Mouse (Mus musculus) lung, adult 2 months (tissue): ENCODE results near the gene Cox10. TPM values are rescaled to one million over a fixed set of nuclear protein-coding genes. Genes with fewer than 3 reads are reported as not detected.
A peak's percentile ranks its signal among the peaks of the same experiment; 100 is the strongest.
"Not testable (repeated sequence)": the region's sequence is repeated elsewhere in the genome, so short reads cannot be mapped to it uniquely, and the experiment has no call there.

Experiments
- DNase-seq: peaks from one replicate; pipeline ENCODE4 v3.0.0; 2022
- H3K4me1 ChIP-seq: fragments of 200-500 bp; 2 replicates; pipeline ENCODE4 v1.6.1; 2011; ENCODE audit warnings: low read length; ENCODE audit not compliant: control insufficient read depth, insufficient read depth
- H3K4me3 ChIP-seq: fragments of 200-500 bp; replicated peaks from 2 replicates; pipeline ENCODE3; 2011; ENCODE audit warnings: low read depth, mild to moderate bottlenecking, control low read depth, low read length; ENCODE audit errors: extremely low read depth
- CTCF ChIP-seq: fragments of 200-500 bp; IDR thresholded peaks from 2 replicates; pipeline ENCODE4 v1.5.1; 2011; ENCODE audit warnings: mild to moderate bottlenecking, low read length, control low read depth; ENCODE audit not compliant: insufficient read depth
- POLR2A ChIP-seq: fragments of 200-500 bp; IDR thresholded peaks from 2 replicates; pipeline ENCODE4 v1.6.1; 2011; ENCODE audit warnings: low read depth, mild to moderate bottlenecking, control low read depth, low read length, borderline replicate concordance; ENCODE audit errors: extremely low read depth
- WGBS: fragments of 180-500 bp; shearing (Covaris S2); methylation state at CpG from one replicate; pipeline ENCODE4 v1.1.7; 2018; 5-methylcytosine and 5-hydroxymethylcytosine counted together
- polyA plus RNA-seq: library from polyadenylated mRNA; depleted of rRNA; stranded (reverse); fragments of >200 nt; gene quantifications from 2 replicates; pipeline ENCODE4 v1.2.3, GENCODE M21; 2012; rRNA removed

The Cox10 gene
- polyA plus RNA-seq: 9.6 and 11.0 TPM in 2 replicates

DNA sequence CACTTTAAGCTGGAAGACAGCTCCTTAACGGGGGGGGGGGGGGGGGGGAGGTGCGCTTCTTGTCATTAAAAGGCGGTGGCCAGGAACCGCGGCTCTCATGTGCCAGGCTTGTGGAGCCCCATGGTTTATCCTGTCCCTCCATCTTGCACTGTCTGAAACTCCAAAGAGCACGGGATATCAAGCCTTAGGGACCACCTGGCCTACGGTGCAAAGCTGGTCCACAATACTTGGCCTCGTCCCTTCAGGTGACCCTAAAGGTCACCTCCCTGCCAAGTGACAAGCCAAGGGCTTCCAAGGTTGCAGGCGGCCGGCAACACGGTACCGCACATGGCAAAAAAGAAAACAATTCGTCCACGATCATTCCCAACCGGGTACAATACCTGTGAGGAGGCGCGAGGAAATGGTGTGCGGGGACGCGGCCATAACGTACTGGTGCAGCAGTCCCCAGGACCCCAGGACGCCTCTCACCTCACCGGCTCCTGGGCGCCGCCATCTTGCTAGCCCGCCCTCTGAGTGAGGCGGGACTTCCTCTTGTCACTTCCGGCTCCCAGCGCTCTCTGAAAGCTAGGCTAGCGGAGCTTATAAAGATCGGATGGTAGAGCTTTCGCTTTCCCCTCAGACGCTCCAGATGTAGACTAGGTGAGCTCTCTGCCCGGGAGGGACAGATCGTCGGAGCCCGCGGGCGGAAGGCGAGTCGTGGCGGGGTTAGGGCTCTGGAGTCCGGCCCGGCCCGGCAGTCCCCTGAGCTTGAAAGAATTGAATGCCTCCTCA is at the start of gene Cox10:
Cox10 (minus strand) TSS at position 513 of the 771 bp plus-strand sequence.
- Histone ChIP-seq H3K4me3 (peak within 1 kb of the TSS; percentile 98), H3K4me1 (peaks cover 2% of the 10 kb centered on the region; the same call in 1 of the 2 replicates)
- TF ChIP-seq CTCF (no peak), POLR2A (peak; percentile 71; the same call in 1 of the 2 replicates)
- peak; percentile 89 for DNase-seq
- under 1% methylated on average over 45 of the region's 45 CpGs for WGBS

DNA sequence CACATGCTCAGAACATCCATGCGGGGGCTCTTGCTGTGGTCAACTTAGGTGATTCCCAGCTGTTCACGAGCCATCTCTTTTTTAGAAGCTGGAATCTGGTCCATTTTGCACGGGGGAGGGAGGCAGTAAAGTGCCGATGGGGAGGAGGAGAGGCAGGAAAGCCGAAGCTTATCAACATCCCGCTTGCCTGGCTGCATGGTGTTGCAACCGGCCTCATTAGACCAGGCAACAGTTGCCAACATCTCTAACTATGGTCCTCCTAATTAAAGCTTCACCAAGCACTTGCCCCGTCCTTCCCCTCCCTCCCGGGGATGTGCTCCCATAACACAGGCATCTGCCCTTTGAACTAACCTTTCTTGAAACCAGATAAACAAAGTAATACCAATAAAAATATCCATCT is 48.7 kb upstream of the Cox10 start:
- TF ChIP-seq CTCF (no peak), POLR2A (no peak)
- no peak overlapping the region for H3K4me3 ChIP-seq
- no peak for DNase-seq
- 49% methylated on average over 9 of the region's 9 CpGs for WGBS
- H3K4me1 ChIP-seq: no peaks in the 10 kb centered on the region

DNA sequence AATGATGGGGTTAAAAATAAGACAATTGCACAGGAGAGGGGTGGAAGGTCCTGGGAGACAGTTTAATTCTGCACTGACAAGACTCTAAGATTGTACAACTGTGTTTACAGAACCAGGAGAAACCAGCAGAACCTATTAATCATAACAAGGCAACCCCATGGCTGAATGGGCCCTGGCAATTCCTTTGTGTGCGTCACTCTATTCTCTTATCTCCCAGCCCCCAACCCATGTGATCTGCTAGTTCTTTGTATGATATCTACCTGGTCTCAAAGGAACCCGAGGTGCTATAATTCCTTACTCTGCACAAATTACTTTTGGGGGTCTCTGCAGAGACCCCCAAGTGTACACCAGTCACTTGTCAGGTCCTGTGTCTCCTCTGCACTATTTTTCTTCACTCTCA is 46.2 kb upstream of the Cox10 start:
- TF ChIP-seq POLR2A (no peak), CTCF (no peak)
- no peak for DNase-seq
- Histone ChIP-seq H3K4me3 (no peak overlapping the region), H3K4me1 (no peaks in the 10 kb centered on the region)
- WGBS: 59% methylated on average over 2 of the region's 2 CpGs

DNA sequence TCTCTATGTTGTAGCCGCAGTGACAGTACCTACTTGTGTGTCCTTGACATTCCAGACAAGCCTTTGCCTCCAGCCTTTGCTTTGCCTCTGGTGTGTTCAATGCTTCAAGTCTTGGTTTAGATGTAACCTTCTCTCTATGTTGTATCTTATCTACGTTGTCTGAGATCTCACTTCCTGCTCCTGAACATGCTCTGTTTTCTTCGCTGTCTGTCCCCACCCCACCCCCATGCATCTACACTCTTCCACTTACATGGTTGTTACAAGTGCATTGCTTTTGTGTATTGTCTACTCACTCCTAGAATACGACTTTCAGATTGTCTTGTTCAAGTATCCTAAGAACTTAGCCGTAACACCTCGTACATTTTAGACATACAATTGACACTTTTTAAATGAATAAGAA is 43.9 kb upstream of the Cox10 start:
- H3K4me1 ChIP-seq, DNase-seq, H3K4me3 ChIP-seq: not testable (repeated sequence)
- WGBS: 64% methylated on average over 6 of the region's 6 CpGs

DNA sequence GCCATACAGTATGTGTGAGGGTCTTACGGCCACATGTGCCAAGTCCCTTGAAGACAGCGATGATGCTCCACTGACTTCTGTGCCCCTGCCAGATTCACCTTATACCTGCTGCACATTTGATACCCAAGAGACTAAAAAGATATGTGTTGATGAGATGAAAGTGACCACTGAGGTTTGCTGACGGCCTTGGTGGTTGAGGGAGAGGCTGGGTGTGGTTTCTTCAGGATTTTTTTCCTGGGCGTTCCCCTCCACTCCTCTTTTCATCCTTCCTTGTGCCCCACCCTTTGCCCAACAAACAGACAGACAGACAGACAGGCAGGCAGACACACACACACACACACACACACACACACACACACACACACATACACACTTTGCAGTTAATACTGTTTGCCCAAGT is 37.4 kb upstream of the Cox10 start:
- WGBS: 85% methylated on average over 4 of the region's 4 CpGs
- no peak overlapping the region for H3K4me3 ChIP-seq
- no peaks in the 10 kb centered on the region for H3K4me1 ChIP-seq
- no peak for DNase-seq
- TF ChIP-seq POLR2A (no peak), CTCF (no peak)

DNA sequence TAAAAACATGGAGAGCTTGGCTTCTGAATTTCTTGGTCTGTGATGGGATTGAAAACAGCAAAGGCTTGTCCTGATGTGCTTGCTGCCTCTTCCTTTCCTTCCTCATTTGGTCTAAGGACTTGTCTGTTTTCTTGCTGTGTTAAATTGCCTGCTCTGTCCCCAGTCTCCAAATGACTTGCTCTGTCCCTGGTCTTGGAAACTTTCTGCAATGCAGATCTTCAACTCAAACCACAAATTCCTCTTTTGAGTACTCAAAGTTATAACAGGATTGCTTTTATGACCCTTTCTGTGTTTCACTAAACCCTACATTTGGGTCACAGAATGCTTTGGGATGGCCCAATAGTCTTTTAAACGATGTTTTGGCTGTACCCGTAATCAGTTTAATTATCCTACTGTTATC is 36.6 kb upstream of the Cox10 start:
- no peak for DNase-seq
- TF ChIP-seq CTCF (no peak), POLR2A (no peak)
- 86% methylated on average over 2 of the region's 2 CpGs for WGBS
- no peak overlapping the region for H3K4me3 ChIP-seq
- no peaks in the 10 kb centered on the region for H3K4me1 ChIP-seq

DNA sequence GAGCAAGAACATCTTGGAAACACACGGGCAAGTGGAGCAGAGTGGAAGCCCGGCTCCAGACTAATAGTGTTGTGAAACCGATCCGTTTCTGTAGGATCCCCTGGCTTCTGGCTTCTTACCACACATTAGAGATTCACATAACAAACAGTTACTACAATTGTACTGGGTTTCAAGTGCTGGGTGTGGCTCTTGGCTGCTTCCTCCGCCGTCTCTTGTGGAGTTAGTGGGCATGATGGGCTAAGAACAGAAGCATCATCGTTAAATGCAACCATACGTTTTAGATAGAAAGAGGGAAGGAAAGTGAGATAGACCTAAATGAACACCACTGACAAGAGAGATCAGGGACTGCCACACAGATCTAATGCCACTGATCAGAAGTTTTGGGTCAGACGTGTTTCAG is 35.8 kb upstream of the Cox10 start:
- 74% methylated on average over 9 of the region's 9 CpGs for WGBS
- Histone ChIP-seq H3K4me1 (no peaks in the 10 kb centered on the region), H3K4me3 (no peak overlapping the region)
- no peak for DNase-seq
- no peak for TF ChIP-seq CTCF
- TF ChIP-seq POLR2A: no peak

DNA sequence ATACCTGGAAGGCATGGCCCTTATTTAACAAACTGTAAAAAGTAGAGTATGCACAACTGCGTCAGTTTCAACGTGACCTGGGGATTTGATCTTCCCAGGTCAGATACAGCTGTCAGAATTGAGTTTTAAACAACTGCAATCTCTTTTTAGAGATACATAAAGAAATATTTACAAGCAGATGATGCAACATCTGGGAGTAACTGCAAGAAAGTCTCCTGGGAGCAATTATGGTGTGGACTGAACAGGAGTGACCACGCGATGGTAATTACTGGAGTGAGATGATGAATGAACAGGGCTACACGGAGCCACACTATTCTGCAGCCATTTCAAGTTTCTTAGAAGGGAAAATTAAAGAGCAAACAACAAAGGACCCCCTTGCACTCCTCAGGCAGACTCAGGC is 20.8 kb upstream of the Cox10 start:
- no peak for TF ChIP-seq CTCF
- no peak for TF ChIP-seq POLR2A
- WGBS: 84% methylated on average over 5 of the region's 5 CpGs
- no peak for DNase-seq
- no peak overlapping the region for H3K4me3 ChIP-seq
- H3K4me1 ChIP-seq: no peaks in the 10 kb centered on the region

DNA sequence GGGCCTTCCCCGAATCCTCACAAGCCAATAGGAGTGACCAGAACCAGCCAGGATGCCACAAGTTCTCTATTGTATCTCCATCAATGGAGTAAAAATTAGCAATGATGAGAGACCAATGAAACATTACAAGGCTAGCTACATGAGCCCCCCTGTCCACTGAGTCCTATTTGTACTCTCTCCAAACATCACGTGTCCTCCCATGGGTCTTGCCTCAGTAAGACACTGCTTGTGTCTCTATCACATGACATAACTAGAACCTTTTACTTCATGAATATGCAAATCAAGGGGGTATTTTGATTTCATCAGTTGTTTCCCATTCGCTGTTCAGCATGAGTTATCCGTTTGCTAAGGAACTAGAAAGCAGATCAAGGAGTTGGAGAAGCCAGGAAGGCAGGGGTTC is 13.8 kb upstream of the Cox10 start:
- DNase-seq: no peak
- TF ChIP-seq CTCF (no peak), POLR2A (no peak)
- no peaks in the 10 kb centered on the region for H3K4me1 ChIP-seq
- 90% methylated on average over 4 of the region's 4 CpGs for WGBS
- no peak overlapping the region for H3K4me3 ChIP-seq

DNA sequence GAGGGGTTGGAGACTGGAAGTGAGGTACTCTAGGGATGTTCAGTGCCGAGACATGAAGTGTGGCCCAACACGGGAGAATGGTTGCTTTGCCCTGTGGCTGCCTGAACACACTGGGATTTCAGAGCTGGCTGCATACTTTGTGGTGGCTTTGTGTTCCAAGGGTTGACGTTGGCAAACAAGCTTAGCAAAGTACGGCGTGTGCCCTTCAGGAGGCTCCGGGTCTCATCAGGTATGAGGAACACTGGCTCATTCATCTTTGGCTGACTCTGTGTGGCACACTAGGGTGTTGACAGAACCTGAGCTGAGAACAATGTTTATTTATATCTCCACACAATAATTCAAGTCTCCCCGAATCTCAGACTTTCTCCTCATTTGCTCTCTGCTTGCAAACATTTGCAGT is 11.9 kb upstream of the Cox10 start:
- WGBS: 54% methylated on average over 7 of the region's 7 CpGs
- Histone ChIP-seq H3K4me1 (no peaks in the 10 kb centered on the region), H3K4me3 (no peak overlapping the region)
- TF ChIP-seq CTCF: no peak
- no peak for DNase-seq
